Mouse (Mus musculus) left cerebral cortex, postnatal 14 days (tissue): Measurements from ENCODE around the gene Cyyr1. TPM values are rescaled to one million over a fixed set of nuclear protein-coding genes. Genes with fewer than 3 reads are reported as not detected.
"Not testable (repeated sequence)": the region's sequence is repeated elsewhere in the genome, so short reads cannot be mapped to it uniquely, and the experiment has no call there.

Experiments
- DNase-seq, 2 experiments: peaks; one replicate each; pipeline ENCODE4 v3.0.0; 2021 to 2022; ENCODE audit warnings: low spot score in 2 of 2, mixed read lengths in 1 of 2
- intact Hi-C: fragments of 180-260 bp; cut with DNase I; formaldehyde crosslinking; loops from one replicate; pipeline ENCODE4 v1.15.1; 2025
- long read RNA-seq, 2 experiments: library from polyadenylated mRNA; stranded (forward); transcript quantifications; one replicate each; pipeline ENCODE4 v2.0.0; 2021
- total RNA-seq, 2 experiments: library from RNA; stranded (reverse); gene quantifications; 2 replicates each; pipeline ENCODE4 v1.2.3; 2021

Cyyr1 gene
- 1 to 10 TPM; 4.8 to 5.9 TPM for total RNA-seq
- long read RNA-seq, experiment 1, partial matches to known transcripts: 0 of 2 reads
- long read RNA-seq, experiment 1, other reads (novel, unspliced or antisense): 2 of 2 reads
- long read RNA-seq, experiment 2, partial matches to known transcripts: 0 of 2 reads
- long read RNA-seq, experiment 2, other reads (novel, unspliced or antisense): 2 of 2 reads

- DNase-seq, intact Hi-C loops: not testable (repeated sequence)
These were observed at the start of gene Cyyr1 for GRCm38 (mm10) chr16:85553297-85553696. Gene Cyyr1, minus strand, starts transcription at chr16:85553397.

DNA sequence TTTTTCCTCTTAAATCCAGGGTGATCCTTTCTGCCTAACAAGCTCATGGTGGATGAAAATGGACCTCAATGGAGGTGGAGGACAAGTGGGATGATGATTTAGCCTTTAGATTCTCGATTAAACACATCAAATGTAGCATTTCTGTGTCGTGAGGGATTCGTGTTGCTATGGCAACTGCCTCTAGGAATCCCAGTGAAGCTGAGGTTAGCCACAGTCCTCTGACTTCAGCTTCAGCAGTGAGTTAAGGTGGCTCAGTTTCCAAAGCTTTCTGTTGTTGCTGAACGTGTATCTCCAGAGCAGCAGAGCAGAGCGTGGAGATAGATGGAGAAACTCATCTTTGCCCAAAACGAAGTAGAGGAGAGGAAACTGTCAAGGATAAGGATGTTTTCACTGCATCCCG lies 35.6 kb upstream of the Cyyr1 start:
- DNase-seq: peak; percentile 4
- intact Hi-C loops: no loop called here

DNA sequence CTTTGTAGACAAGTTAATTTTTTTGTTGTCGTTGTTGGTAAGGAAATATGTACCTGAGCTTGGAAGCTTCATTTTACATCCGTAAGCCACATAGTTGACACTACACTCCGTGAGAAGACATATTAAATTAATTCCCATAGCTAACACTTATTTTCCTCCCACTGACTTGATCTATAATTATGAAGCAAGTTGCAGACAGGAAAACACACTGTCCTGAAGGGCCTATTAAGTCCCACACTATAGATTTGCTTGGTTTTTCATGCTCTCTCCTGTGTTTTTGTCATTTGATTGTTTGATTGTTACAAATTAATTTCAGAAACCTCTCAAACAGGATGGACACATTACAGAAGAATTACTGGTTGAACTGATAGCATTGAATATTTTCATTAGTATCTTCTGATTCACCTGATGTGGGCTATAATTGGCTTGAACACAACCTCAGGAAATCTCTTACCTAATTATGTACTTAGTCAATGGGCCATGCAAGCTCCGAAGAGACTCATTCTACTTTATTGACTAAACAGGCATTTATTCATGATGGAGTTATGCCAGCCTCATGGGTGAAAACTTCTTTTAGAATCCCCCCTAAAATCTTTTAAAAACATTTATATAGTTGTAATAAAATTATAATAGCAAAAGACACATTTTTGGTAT lies 34.5 kb upstream of the Cyyr1 start:
- DNase-seq: no peak
- intact Hi-C loops: no loop called here

- DNase-seq: no peak
- intact Hi-C loops: no loop called here
These were observed 13.3 kb upstream of the Cyyr1 start for GRCm38 (mm10) chr16:85566474-85566873.

- DNase-seq: no peak
- intact Hi-C loops: no loop called here
These were observed 641 bp upstream of the Cyyr1 start for GRCm38 (mm10) chr16:85553838-85554237.

GRCm38 (mm10) chr16:85551976-85552375 lies 1.2 kb downstream of the Cyyr1 start:
- intact Hi-C loops, DNase-seq: not testable (repeated sequence)

DNA sequence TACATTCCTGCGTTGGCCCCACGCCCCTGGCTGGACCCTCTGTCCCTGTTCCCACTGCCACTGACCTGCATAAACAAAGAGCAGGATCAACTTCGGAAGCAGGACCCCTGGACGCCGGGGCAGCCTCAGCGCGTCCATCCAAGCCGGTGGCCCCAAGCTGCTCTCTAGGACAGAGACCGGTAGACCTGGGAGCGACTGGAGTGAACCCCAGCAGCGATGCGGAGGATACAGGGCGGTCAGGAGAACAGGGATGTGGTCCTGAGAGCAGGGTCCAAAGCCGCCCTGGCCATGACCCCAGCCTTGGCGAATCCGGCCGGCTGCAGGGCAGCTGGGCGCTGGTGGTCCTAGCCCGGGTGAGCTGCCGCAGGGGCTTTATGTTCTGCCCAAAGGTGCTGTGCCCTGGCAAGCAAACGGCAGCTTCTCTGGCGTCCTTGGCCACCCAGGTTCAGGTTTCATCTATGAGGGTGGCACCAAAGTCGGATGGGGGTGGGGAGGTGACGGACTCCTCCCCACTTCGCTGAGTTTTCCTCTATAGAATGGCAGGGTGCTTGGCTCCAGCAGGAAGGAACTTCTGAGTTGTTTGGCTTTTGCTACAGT lies 3.1 kb downstream of the Cyyr1 start:
- intact Hi-C loops: no loop called here
- no peak for DNase-seq

DNA sequence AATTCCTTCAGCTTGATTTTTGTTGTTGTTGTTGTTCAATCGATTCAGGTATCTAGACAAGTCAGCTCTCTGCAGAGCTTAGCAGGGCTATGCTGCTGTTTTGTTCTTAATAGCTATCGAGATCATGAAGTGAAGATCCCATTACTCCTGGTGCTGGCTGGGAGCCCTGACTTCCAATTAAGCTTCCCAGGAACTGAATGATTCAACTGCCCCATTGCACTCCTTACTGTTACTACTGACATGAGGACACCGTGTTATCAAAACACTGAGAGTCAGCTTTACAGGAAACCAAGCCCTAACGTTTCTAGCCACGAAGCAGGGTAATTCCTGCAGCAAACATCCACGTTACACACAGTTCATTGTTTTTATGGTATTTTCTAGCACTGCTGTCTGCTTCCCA lies 6.7 kb downstream of the Cyyr1 start:
- intact Hi-C loops: no loop called here
- DNase-seq: no peak

- DNase-seq: no peak
- intact Hi-C loops: no loop called here
These were observed 11.4 kb downstream of the Cyyr1 start for GRCm38 (mm10) chr16:85541676-85542273.

DNA sequence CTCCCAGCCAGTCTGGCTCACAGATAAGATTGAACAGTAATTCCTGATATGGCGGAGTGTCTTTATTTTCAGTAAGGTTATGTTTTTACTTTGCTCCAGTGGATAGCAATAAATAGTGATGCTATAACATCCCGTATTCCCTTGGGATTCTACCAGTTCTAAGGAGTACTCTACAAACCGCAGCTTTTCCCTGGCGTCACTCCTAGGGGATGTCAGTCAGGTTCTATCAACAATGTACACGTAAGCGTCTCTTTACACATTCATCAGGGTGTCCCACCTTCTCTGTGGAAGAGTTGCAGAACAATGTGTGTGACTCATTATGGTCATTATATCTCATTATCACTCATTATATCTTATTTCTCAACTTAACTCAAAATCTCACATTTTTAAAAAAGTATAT lies 12.2 kb downstream of the Cyyr1 start:
- intact Hi-C loops: no loop called here

GRCm38 (mm10) chr16:85538367-85538766 lies 14.8 kb downstream of the Cyyr1 start:
- no peak for DNase-seq
- intact Hi-C loops: no loop called here

More for the DNA sequence above, 12.2 kb downstream of the Cyyr1 start:
- no peak for DNase-seq

DNA sequence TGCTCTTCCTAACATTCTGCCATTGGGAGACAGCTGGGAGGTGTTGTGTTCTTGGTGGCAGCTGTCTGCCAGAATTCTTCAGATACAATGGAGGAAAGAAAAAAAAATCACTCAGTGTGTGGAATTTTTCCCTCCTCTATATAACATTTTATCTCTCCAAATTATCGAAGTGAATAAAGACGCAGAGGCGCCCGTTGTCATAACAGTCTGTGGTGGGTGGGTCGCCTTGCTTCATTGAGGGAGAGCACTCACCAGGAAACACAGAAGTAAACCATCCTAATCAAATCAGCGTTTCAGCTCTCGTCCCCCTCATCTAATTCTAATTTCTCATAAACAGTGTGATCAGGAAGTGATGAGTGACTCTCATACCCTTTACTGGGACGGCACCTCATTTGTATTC lies 17.1 kb downstream of the Cyyr1 start:
- no peak for DNase-seq
- intact Hi-C loops: no loop called here

GRCm38 (mm10) chr16:85527743-85528620 lies 25.2 kb downstream of the Cyyr1 start:
- intact Hi-C loops: no loop called here
- DNase-seq: no peak

- intact Hi-C loops: no loop called here
- no peak for DNase-seq
These were observed 28.6 kb downstream of the Cyyr1 start for GRCm38 (mm10) chr16:85524589-85524988.

- intact Hi-C loops: no loop called here
- DNase-seq: no peak
These were observed 45.9 kb downstream of the Cyyr1 start for GRCm38 (mm10) chr16:85507264-85507663.

- DNase-seq: no peak
- intact Hi-C loops: no loop called here
These were observed 48.1 kb downstream of the Cyyr1 start for GRCm38 (mm10) chr16:85505108-85505507.

- intact Hi-C loops: no loop called here
- DNase-seq: no peak
These were observed 49.8 kb downstream of the Cyyr1 start for GRCm38 (mm10) chr16:85503416-85503815.

DNA sequence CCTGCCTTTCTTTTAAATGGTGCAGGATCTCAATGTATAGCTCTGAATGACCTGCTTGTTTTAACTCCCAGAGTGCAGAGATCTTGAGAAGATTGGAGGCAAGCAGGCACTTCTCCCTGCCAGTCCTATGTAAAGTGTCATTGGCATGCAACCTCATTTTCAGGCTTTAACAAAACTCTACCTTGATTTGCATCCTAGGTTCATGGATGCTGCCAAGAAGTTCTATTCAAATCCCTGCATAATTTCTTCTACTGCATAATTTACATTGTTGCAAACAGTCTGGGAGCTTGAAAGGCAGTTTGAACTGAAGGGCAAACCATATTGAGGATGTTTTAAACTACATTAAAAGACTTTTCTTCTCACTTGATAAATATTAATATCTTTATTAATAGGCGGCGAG lies 57.4 kb downstream of the Cyyr1 start:
- DNase-seq: no peak
- intact Hi-C loops: no loop called here

DNA sequence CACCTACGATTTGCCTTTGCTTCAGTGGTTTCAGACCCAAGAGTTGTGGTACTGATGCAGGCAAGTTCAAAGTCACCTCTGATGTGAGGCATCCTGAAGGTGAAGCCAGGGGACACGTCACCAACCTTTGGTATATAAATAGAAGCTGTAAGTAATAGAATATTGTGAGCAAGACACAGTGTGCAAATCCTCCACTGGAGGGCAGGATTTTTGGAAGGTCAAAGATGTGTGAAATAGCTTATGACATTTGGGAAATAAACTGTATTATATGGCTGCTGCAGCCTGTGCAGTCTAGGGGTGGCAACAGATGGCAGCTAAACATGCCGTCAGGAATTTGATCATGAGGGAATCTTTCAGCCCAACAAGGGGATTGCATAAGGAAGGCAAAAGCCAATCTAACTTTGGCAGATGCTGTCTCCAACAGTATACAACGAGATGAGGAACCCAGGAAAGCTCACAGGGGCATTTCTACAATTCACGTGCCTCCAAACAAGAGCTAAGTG lies 65.0 kb downstream of the Cyyr1 start:
- peak in 1 of 2 experiments; percentile 6 for DNase-seq
- intact Hi-C loops: loop anchor here (5.0 kb wide), 1 partner anchor 316 kb away; the partner anchor contains the start of gene App
